Mouse (Mus musculus) forebrain, embryonic 15.5 days (tissue): Measurements from ENCODE around the gene Usp13. TPM values are rescaled to one million over a fixed set of nuclear protein-coding genes. Genes with fewer than 3 reads are reported as not detected.

Source experiments
- ATAC-seq: fragments of 200-750 bp; cut with Nextera tagmentation; replicated peaks from 2 replicates; pipeline ENCODE4 v1.8.0; 2017; ENCODE audit warnings: mild to moderate bottlenecking, moderate TSS enrichment, moderate library complexity
- H3K27ac ChIP-seq: fragments of 300-500 bp; sonication (generic); replicated peaks from 2 replicates; pipeline ENCODE4 v1.5.1; 2015; ENCODE audit warnings: mild to moderate bottlenecking, inconsistent platforms
- H3K27me3 ChIP-seq: fragments of 300-500 bp; sonication (generic); 2 replicates; pipeline ENCODE4 v1.6.1; 2015; ENCODE audit warnings: inconsistent platforms
- H3K36me3 ChIP-seq: fragments of 300-500 bp; sonication (generic); 2 replicates; pipeline ENCODE4 v1.6.1; 2015; ENCODE audit warnings: mild to moderate bottlenecking, inconsistent platforms
- H3K4me1 ChIP-seq: fragments of 300-500 bp; sonication (generic); 2 replicates; pipeline ENCODE4 v1.6.1; 2015; ENCODE audit warnings: inconsistent platforms
- H3K4me2 ChIP-seq: fragments of 300-500 bp; sonication (generic); replicated peaks from 2 replicates; pipeline ENCODE4 v1.6.1; 2015; ENCODE audit warnings: mild to moderate bottlenecking, inconsistent platforms
- H3K4me3 ChIP-seq: fragments of 300-500 bp; sonication (generic); 2 replicates; pipeline ENCODE4 v1.5.1; 2015; ENCODE audit warnings: mild to moderate bottlenecking, inconsistent platforms
- H3K9ac ChIP-seq: fragments of 300-500 bp; sonication (generic); replicated peaks from 2 replicates; pipeline ENCODE4 v1.6.1; 2015; ENCODE audit warnings: mild to moderate bottlenecking, inconsistent platforms
- H3K9me3 ChIP-seq: fragments of 300-500 bp; sonication (generic); 2 replicates; pipeline ENCODE4 v1.6.1; 2016; ENCODE audit warnings: inconsistent platforms
- WGBS: fragments of 180-500 bp; shearing (Covaris S2); methylation state at CpG from one replicate; pipeline ENCODE4 v1.1.7; 2015; ENCODE audit warnings: mixed read lengths; 5-methylcytosine and 5-hydroxymethylcytosine counted together
- polyA plus RNA-seq: library from polyadenylated mRNA; unstranded; fragments of >200 nt; fragmentation: Nextera tagmentation; extraction: Ambion mirVana; gene quantifications from 2 replicates; pipeline ENCODE4 v1.2.1, GENCODE M21; 2015

Usp13 gene
- polyA plus RNA-seq, result 8.2 and 9.4 TPM in 2 replicates

DNA sequence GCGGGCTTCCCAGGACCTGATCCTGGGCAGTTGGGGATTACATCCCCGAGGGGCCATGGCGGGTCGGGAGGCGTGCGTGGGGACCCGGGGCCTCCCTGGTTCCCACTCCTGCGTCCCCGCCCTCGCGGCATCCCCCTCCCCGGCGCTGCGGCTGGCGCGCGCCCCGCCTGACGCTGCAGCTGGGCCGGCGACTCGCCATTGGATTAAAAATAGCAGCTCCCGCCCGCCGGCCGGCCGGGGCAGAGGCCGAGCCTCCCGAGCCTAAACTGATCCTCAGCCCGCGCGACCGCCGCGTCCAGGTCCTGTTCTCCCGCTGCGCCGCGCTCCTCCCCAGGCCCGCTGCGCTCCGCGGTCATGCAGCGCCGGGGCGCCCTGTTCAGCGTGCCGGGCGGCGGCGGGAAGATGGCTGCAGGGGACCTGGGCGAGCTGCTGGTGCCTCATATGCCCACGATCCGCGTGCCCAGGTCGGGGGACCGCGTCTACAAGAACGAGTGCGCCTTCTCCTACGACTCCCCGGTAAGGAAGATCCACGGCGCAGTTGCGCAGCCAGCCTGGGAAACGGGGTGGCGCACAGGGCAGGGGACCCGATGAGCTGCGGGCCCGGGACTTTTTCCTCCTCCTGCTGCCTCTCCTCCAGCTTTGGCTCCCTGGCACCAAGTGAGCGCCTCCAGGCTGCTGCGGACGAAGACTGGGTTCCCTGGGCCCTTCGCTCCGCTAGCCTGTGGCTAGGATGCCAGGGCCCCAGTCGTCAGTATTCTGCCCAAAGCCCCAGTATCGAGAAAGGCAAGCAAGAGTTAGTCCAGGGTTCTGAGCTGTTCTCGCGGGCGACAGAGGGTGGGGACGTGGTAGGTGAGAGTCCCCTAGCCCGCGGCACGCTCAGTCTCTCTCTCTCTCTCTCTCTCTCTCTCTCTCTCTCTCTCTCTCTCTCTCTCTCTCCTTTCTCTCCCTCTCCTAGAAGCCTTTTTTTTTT is at the start of gene Usp13:
Gene Usp13, plus strand, starts transcription at position 190 of the 970 bp plus-strand sequence.
- Histone ChIP-seq H3K4me3 (peak within 1 kb of the TSS; percentile 91), H3K36me3 (no peaks in the 10 kb centered on the region), H3K9me3 (no peaks in the 10 kb centered on the region), H3K4me2 (peak within 1 kb of the TSS; percentile 90), H3K27ac (peak within 1 kb of the TSS; percentile 92), H3K4me1 (peaks cover 7% of the 10 kb centered on the region), H3K9ac (peak within 1 kb of the TSS; percentile 82), H3K27me3 (no peaks in the 10 kb centered on the region)
- under 1% methylated on average over 77 of the region's 84 CpGs for WGBS
- peak; percentile 86 for ATAC-seq

DNA sequence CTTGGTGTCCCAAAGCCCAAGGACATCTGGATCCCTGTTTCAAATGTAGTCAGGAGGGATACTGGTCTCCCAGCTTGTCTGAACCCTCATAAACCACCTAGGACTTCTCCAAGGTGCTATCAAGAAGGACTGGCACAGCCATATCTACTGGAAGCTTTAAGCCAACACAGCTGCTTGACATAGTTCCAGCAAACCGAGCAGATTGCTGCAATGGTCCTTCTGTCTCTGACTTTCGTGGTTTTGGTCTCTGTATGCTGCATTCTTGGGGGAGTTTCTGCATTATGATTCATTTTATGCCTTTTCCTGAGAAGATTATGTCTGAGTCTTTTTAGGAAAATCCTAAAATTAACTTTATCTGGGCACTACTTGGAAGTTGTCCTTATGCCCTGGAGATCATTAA is 46.6 kb upstream of the Usp13 start:
- no peak overlapping the region for H3K27ac ChIP-seq
- 76% methylated on average over 2 of the region's 2 CpGs for whole genome bisulfite sequencing
- H3K9me3 ChIP-seq, result no peaks in the 10 kb centered on the region
- no peak for ATAC-seq
- no peak overlapping the region for H3K9ac ChIP-seq
- H3K27me3 ChIP-seq, result no peaks in the 10 kb centered on the region
- H3K4me1 ChIP-seq, result no peaks in the 10 kb centered on the region
- H3K36me3 ChIP-seq, result no peaks in the 10 kb centered on the region
- H3K4me3 ChIP-seq, result no peak overlapping the region
- H3K4me2 ChIP-seq, result no peak overlapping the region

DNA sequence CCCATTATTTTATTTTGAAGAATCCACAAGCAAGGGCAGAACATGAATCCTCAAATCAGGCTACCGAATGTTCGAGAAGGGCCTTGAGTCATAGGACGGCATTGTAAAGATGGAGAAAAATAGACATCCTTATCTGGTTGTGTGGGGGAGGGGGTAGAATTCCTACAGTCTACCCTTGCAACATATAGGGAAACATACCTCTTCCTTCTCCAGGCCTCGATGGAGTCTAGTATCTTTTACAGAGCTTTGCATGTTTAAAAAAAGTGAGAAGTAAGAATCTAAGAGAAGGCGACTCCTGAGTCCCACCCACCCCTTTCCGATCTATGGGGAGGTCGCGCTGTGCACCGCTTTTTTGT is 367 bp upstream of the Usp13 start:
- H3K36me3 ChIP-seq, result no peaks in the 10 kb centered on the region
- H3K9ac ChIP-seq, result peak overlapping the region; percentile 82
- H3K4me2 ChIP-seq, result peak overlapping the region; percentile 90
- peak overlapping the region; percentile 92 for H3K27ac ChIP-seq
- H3K27me3 ChIP-seq, result no peaks in the 10 kb centered on the region
- H3K9me3 ChIP-seq, result no peaks in the 10 kb centered on the region
- H3K4me3 ChIP-seq, result peak overlapping the region; percentile 91
- 2% methylated on average over 9 of the region's 9 CpGs for WGBS
- H3K4me1 ChIP-seq, result peaks cover 7% of the 10 kb centered on the region
- ATAC-seq, result no peak; the same call in 1 of the 2 replicates

DNA sequence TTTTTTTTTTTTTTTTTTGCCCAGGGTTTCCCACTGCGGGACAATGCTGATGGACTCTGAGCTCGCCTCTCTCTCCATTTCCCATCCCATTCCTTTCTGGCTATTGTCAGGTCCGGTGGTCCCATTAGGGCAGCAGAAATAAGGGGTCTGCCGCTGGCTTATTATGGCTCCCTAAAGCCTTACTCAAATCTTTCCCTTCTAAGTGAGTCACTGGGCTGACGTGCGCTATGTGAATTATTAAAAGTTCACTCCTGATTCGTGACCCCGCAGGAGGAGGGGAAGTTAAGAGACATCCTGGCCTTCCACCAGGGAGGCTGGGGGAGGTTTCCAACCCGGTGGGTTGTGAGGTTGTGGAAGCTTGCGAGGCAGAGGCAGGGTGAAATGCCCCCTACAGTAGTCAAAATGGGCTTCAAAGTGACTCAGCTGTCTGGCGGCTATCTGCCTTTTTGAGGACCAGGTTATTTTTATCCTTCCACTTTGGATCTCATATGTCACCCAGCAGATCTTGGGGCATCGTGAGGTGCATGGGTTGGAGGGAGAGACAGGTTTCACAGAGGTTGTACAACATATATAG is 1.1 kb downstream of the Usp13 start:
- H3K27me3 ChIP-seq, result no peaks in the 10 kb centered on the region
- WGBS, result 8% methylated on average over 12 of the region's 12 CpGs
- peaks cover 7% of the 10 kb centered on the region for H3K4me1 ChIP-seq
- H3K27ac ChIP-seq, result no peak overlapping the region
- H3K4me3 ChIP-seq, result peak overlapping the region; percentile 91
- ATAC-seq, result no peak
- H3K36me3 ChIP-seq, result no peaks in the 10 kb centered on the region
- no peaks in the 10 kb centered on the region for H3K9me3 ChIP-seq
- peak overlapping the region; percentile 90 for H3K4me2 ChIP-seq
- peak overlapping the region; percentile 82 for H3K9ac ChIP-seq

DNA sequence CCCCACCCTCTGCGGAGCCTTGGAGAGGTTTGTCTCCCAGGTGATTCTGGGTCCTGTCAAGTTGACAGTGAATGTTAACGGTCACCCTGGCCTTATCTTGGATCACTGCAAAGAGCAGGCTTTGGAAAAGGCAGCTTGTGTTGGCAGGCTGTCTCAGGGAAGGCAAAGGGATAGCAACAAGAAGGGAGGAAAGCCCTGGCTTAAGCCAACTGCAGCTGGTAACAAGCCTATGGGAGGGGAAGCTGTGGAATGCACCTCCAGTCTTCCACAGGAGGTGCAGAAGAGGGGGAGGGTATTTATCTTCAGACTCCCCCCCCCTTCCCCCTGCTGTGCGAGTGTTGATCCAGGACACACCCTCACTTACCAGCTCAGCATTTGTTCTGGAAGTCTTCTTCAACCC is 5.3 kb downstream of the Usp13 start:
- WGBS, result 71% methylated on average over 3 of the region's 3 CpGs
- Histone ChIP-seq H3K4me2 (no peak overlapping the region), H3K36me3 (no peaks in the 10 kb centered on the region), H3K4me1 (peaks cover 13% of the 10 kb centered on the region), H3K9me3 (no peaks in the 10 kb centered on the region), H3K27ac (no peak overlapping the region), H3K27me3 (no peaks in the 10 kb centered on the region), H3K9ac (no peak overlapping the region), H3K4me3 (no peak overlapping the region)
- no peak for ATAC-seq

DNA sequence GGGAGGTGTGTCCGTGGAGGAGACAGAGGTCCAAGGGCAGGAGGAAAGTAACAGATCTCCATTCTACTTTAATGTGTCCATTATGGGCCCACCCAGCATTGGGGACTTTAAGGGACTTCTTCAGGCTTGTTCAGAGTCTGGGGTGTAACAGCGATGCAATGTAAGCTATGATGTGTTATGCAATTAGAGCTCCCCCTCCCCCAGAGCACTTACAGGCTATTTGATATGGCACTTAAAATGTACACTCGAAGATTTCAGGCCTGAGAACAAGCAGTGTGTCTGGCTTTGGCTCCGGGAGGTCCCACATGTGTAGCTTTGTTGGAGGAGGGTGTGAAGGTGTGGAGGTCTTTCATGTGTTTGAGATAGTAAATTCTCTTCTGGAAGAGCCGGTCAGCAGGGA is 7.6 kb downstream of the Usp13 start:
- H3K27ac ChIP-seq, result no peak overlapping the region
- H3K9ac ChIP-seq, result no peak overlapping the region
- ATAC-seq, result no peak
- no peaks in the 10 kb centered on the region for H3K36me3 ChIP-seq
- no peaks in the 10 kb centered on the region for H3K27me3 ChIP-seq
- no peak overlapping the region for H3K4me2 ChIP-seq
- no peak overlapping the region for H3K4me3 ChIP-seq
- peaks cover 6% of the 10 kb centered on the region for H3K4me1 ChIP-seq
- H3K9me3 ChIP-seq, result no peaks in the 10 kb centered on the region
- WGBS, result 92% methylated on average over 5 of the region's 5 CpGs

DNA sequence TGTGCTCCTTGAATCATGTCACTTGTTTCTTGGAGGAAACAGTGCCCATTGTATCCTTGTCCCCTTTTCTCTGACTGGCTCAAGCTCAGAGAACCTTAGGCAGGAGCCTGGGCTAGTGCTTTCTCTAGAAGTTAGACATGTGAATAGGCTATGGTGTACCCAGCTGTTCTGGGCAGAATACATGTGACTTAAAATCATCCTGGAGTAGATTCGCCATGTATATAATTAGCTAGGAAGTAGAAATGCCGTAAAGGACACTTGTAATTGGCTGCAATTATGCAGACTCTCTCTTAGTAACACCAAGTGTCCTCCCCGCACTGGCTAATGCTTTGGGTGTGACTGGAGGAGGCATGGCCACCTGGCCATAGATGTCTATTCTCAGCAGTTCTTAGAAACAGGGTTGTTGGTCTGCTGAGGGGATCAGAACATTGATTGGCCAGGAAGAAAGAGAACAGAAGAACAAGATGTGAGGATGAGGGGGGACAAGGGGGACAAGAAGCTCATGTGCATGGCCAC is 8.7 kb downstream of the Usp13 start:
- WGBS, result 68% methylated on average over 3 of the region's 3 CpGs
- ATAC-seq, result no peak
- no peak overlapping the region for H3K9ac ChIP-seq

DNA sequence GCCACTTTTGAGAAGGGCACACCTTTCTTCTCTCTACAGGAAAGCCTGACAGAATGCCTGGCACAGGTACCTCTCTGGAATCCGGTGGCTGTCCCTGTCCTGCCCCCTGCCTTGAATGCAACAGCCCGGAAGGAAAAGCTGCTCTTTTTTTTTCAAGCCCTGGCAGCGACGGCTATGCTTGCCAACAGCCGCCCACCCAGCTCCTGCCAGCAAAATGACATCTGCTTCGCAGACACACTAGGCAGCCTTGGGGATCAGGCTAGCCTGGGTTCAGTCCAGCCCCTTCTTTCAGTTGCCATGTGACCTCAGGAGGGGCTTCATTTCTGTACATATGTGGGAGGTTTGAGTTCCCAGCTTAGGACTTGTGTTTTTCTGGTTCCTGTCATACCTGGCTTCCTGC is 9.4 kb downstream of the Usp13 start:
- Histone ChIP-seq H3K27ac (no peak overlapping the region), H3K36me3 (no peaks in the 10 kb centered on the region), H3K4me3 (no peak overlapping the region), H3K4me2 (no peak overlapping the region), H3K27me3 (no peaks in the 10 kb centered on the region), H3K4me1 (peaks cover 6% of the 10 kb centered on the region), H3K9me3 (no peaks in the 10 kb centered on the region), H3K9ac (no peak overlapping the region)
- WGBS, result 38% methylated on average over 6 of the region's 6 CpGs
- ATAC-seq, result peak; percentile 74

More for the DNA sequence above, 8.7 kb downstream of the Usp13 start:
- Histone ChIP-seq H3K4me1 (peaks cover 6% of the 10 kb centered on the region), H3K4me3 (no peak overlapping the region), H3K4me2 (no peak overlapping the region), H3K27me3 (no peaks in the 10 kb centered on the region), H3K9me3 (no peaks in the 10 kb centered on the region), H3K27ac (no peak overlapping the region), H3K36me3 (no peaks in the 10 kb centered on the region)

DNA sequence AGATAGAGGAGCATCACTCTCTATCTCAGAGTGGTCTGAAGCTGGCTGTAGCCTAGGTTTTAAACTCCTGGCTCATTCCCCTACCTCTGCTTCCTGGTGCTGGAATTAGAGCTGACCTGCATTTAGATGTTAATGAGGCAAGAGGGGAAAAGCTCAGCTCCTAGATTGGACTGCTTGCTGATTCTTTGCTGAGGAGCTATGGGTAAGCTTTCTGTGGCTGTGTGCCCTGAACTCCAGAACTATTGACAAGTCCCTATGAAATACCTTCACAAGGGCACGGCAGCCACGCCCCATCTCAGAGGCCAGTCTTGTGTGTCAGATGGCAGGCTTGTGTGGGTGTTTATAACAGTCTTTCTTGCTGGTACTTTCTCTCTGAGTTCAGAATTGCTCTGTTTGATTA is 16.5 kb downstream of the Usp13 start:
- Histone ChIP-seq H3K9me3 (no peaks in the 10 kb centered on the region), H3K36me3 (no peaks in the 10 kb centered on the region), H3K4me2 (no peak overlapping the region), H3K27me3 (no peaks in the 10 kb centered on the region), H3K4me3 (no peak overlapping the region), H3K27ac (no peak overlapping the region), H3K9ac (no peak overlapping the region), H3K4me1 (no peaks in the 10 kb centered on the region)
- WGBS, result 31% methylated on average over 2 of the region's 2 CpGs
- ATAC-seq, result no peak

DNA sequence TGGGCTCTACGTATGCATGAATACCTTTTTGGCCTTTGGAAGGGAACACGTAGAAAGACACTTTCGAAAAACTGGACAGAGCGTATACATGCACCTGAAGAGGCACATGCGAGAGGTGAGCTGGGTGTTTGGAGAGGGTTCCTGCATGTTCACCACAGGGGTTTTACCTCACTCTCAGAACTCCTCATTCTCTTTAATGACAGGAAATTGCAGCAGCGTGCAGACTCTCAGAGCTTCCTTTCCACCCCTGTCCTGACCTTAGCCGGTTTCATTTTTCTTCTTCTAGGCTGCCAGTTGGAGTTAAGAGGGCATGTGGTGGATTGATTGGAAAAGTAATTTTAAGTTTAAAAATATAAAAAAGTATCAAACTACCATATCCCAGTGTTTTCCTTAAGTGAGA is 20.5 kb downstream of the Usp13 start:
- Histone ChIP-seq H3K9ac (no peak overlapping the region), H3K27ac (no peak overlapping the region), H3K9me3 (no peaks in the 10 kb centered on the region), H3K27me3 (no peaks in the 10 kb centered on the region), H3K4me3 (no peak overlapping the region), H3K4me1 (no peaks in the 10 kb centered on the region), H3K4me2 (no peak overlapping the region), H3K36me3 (0 out of 2 replicates have a peak, but pooled peaks cover 3% of the 10 kb centered on the region)
- no peak for ATAC-seq
- WGBS, result 96% methylated on average over 7 of the region's 7 CpGs

DNA sequence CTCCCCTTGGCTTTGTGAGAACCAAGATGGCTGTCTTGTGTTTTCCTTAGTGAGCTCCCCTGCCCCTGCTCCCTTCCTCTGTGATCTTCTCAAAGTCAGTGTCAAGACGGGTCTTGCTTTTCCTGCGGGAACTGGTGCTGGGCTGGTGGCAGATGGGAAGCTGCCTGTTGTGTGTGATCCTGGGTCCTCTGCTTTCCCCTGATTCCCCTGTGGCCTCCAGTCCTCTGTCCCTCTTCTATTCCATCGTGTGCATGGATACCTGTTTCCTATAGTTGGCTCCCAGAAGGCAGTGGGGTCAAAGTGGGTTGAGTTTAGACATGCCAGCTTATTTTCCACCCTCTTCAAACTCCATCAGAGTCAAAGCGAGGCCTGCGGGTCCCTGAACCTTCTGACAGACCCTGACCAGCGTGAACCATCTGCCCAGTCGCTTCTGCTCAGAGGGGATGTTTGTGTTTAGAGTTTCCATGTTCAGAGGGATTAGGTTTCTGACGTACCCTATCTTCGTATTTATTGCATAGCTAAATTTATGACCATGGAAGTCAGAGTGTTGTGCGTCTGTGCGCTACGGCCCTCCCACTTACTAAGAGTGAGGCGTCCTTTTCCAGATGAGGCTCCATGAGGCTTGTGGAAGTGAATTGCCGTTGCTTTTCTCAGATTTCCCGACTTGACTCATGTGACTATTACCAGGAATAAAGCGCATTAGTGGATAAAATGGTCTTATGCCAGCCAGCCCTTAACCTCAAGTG is 39.2 kb downstream of the Usp13 start:
- Histone ChIP-seq H3K27ac (no peak overlapping the region), H3K9ac (no peak overlapping the region), H3K36me3 (no peaks in the 10 kb centered on the region), H3K27me3 (no peaks in the 10 kb centered on the region), H3K4me1 (no peaks in the 10 kb centered on the region), H3K4me3 (no peak overlapping the region), H3K9me3 (no peaks in the 10 kb centered on the region), H3K4me2 (no peak overlapping the region)
- no peak for ATAC-seq
- 94% methylated on average over 16 of the region's 16 CpGs for WGBS

DNA sequence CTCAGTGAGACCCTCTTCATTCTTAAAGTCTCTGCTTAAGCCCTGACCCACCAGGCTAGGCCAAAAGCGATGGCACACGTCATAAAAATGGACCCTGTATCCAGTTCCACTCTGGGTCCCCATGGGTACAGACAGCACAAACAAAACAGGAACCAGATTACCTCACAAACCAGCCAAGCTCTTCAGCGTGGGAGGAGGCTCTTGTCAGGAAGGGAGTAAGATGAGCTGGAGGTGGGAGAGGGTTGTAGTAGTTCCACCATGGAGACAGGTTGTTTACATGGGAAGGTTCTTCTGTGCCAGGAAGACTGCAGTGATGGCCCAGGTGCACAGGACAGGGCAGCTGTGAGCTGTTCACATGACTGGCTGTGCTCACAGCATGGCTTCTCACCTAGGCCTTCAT is 53.7 kb downstream of the Usp13 start:
- Histone ChIP-seq H3K27ac (no peak overlapping the region), H3K4me3 (no peak overlapping the region), H3K4me2 (no peak overlapping the region), H3K36me3 (no peaks in the 10 kb centered on the region), H3K4me1 (no peaks in the 10 kb centered on the region), H3K9ac (no peak overlapping the region), H3K9me3 (no peaks in the 10 kb centered on the region), H3K27me3 (no peaks in the 10 kb centered on the region)
- WGBS, result 94% methylated on average over 3 of the region's 3 CpGs
- no peak for ATAC-seq
